Mouse (Mus musculus) adrenal gland, postnatal 25 days (tissue): ENCODE data around the gene Maged2. TPM values are rescaled to one million over a fixed set of nuclear protein-coding genes. Genes with fewer than 3 reads are reported as not detected.
"Not testable (repeated sequence)": the region's sequence is repeated elsewhere in the genome, so short reads cannot be mapped to it uniquely, and the experiment has no call there.

Experiments used
- DNase-seq: peaks from one replicate; pipeline ENCODE4 v3.0.0; 2021; ENCODE audit warnings: mixed read lengths
- long read RNA-seq: library from polyadenylated mRNA; stranded (forward); transcript quantifications from one replicate; pipeline ENCODE4 v2.0.0, GENCODE M21; 2021
- total RNA-seq: library from RNA; stranded (reverse); gene quantifications from 2 replicates; pipeline ENCODE4 v1.2.3, GENCODE M21; 2021

The Maged2 gene
- 100 and 126 TPM in 2 replicates for total RNA-seq
- long read RNA-seq, transcript Maged2-204 (13 exons, 2,107 nt), result minor isoform, 30 of 165 reads
- long read RNA-seq, transcript Maged2-203 (13 exons, 2,183 nt), result major isoform, 44 of 165 reads
- long read RNA-seq, partial matches to known transcripts, result 62 of 165 reads
- long read RNA-seq, other reads (novel, unspliced or antisense), result 28 of 165 reads

GRCm38 (mm10) chrX:150814139-150814469 lies at the start of gene Maged2:
Gene Maged2 (minus strand): TSS chrX:150814345.
- DNase-seq, result no peak

GRCm38 (mm10) chrX:150848230-150848629 lies 34.1 kb upstream of the Maged2 start:
- DNase-seq, result no peak

DNA sequence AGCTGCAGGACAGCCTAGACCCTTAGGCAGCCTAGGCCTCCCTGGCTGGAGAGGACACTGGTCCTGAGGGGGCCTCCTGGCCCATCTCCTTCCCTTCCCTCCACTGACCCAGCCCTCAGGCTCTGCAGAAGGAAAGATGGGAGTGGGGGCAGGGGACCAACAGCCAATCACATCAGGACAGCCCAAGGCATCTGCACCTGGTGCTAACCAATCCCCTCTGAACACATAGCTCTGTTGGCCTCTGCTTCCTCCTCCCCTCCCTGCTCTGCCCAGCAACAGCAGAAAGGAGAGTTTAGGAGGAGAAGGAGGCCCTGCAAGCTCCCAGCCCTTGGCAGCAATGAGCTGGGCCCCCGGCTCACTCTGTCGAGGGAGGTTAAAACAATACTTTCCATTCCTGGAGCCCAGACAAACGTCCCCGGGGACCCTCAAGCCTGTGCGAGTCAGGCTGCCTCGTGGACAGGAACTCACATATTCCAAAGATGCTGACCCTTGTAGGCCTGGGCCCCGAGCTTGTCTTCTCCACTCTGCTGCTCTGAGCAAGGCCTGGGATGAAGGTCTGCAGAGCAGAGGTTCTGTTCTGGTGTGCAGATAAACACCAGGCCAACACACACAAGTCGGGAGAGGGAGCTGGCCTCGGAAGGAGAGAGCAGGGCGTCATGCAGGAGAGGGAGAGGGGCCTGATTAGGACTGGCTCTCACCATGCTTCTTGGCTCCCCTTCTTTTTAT lies 31.5 kb upstream of the Maged2 start:
- not testable (repeated sequence) for DNase-seq

GRCm38 (mm10) chrX:150843257-150843656 lies 29.1 kb upstream of the Maged2 start:
- DNase-seq, result not testable (repeated sequence)

DNA sequence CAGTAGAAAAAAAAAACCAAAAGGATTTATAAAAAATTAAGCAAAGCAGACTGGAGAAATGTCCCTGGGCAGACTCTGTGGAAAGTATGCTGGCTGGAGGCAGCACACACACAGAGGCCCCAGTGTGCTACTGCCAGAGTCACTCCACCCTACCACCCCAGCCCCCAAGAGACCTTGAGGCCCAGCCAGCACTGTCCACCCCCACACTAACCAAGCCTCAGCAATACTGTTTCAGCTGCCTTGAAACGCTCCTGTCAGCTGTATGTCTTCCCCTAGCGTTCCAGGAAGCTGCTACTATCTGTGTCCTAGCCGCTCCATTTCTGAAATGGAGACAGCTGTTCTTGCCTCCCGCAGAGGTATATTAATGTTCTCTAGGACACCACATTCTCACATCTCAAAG lies 16.2 kb upstream of the Maged2 start:
- peak; percentile 57 for DNase-seq

DNA sequence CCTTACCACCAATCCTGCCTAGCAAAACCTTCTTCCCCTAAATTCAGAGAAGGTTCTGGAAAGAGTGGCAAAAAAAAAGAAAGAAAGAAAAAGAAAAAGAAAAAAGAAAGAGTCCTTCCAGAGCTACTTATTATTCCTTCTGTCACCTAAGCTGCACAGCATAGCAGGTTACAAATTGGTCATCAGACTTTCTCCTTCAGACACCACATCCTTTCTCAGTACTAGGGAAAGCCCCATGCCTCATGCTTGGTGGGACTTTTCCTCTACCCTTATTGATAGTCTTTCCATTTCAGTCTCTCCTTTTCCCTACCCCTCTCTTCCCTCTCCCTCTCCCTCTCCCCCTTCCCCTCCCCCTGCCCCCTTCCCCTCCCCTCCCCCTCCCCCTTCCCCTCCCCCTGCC lies 3.1 kb upstream of the Maged2 start:
- DNase-seq, result no peak

- DNase-seq, result peak; percentile 36
Observed at GRCm38 (mm10) chrX:150815601-150816000, 1.5 kb upstream of the Maged2 start.

DNA sequence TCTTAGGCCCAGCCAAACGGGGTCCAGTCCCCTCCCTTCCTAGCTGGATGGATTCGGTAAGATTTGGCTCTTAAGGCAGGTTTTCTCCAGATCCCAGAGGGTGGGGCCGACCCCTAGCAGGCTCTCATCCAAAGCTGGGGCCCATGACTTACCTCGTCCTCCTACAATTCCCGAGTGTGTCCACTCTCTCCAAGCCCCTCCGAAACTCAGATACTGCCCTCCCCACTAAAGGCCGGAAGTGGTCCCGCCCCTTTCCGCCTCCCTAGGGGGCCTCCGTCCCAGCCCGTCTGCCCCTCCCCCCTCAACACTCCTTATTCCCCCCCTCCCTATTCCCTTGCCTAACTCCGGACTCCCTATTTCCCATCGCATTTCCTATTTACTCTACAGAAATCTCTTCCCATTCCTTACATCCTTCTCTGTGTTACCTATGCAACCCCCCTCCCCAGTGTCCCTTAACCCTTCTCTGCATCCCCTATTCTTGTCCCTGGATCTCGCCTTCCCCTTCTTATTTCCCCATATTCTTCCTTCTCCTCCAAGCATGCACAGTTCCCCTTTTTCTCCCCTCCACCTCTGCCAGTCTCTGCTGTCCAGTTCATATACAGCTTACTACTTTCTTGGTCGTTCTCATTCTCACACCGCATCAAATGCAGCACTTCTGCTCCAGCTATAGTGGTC lies 544 bp downstream of the Maged2 start:
- peak; percentile 45 for DNase-seq

DNA sequence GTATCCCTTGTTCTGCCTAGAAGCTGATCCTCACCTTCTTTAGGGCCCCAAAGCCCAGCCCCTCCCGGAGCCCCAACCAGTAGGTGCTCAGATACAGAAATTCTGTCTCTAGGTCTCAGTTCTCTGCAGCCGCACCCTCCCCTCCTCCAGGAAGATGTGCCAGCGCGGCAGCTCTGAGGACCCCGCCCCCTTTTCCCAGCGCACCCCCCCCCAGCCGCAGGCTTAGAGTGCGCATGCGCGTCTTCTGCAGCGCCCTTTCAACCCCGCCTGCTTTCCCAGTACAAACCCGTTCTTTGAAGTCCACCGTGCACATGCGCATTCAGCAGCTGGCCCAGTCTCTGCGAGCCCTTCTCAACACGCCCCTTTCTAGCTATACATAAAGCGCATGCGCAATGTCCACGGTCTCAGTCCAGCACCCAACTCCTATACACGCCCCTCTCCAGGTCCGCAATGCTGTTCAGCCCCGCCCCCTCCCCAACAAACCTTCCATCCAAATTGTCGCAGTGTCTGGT lies 1.3 kb downstream of the Maged2 start:
- peak; percentile 85 for DNase-seq

GRCm38 (mm10) chrX:150800987-150801386 lies 13.2 kb downstream of the Maged2 start:
- DNase-seq, result not testable (repeated sequence)

DNA sequence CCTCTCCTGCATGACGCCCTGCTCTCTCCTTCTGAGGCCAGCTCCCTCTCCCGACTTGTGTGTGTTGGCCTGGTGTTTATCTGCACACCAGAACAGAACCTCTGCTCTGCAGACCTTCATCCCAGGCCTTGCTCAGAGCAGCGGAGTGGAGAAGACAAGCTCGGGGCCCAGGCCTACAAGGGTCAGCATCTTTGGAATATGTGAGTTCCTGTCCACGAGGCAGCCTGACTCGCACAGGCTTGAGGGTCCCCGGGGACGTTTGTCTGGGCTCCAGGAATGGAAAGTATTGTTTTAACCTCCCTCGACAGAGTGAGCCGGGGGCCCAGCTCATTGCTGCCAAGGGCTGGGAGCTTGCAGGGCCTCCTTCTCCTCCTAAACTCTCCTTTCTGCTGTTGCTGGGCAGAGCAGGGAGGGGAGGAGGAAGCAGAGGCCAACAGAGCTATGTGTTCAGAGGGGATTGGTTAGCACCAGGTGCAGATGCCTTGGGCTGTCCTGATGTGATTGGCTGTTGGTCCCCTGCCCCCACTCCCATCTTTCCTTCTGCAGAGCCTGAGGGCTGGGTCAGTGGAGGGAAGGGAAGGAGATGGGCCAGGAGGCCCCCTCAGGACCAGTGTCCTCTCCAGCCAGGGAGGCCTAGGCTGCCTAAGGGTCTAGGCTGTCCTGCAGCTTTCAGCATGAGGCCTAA lies 15.5 kb downstream of the Maged2 start:
- DNase-seq, result not testable (repeated sequence)

Other genes starting within 250 kb of the Maged2 start
- gene Pfkfb1, start 226.1 kb downstream of the Maged2 start, total RNA-seq, result 12.1 and 13.2 TPM in 2 replicates
- gene Apex2, start 224.5 kb downstream of the Maged2 start, total RNA-seq, result 18.6 and 20.4 TPM in 2 replicates
- 8.2 and 10.2 TPM in 2 replicates for gene Tro, start 156.8 kb downstream of the Maged2 start, total RNA-seq
- gene Gnl3l, start 203.0 kb upstream of the Maged2 start, total RNA-seq, result 54.3 and 68.6 TPM in 2 replicates
- gene Fgd1, start 231.8 kb upstream of the Maged2 start, total RNA-seq, result 24.6 and 35.0 TPM in 2 replicates